Mouse (Mus musculus): ENCODE measurements around the gene Itgb2l.

The Itgb2l gene

GRCm38 (mm10) chr16:96429046-96429445, 14.4 kb downstream of the Itgb2l start:
- DNase-seq (ENCODE audit: low spot score in 2 of 2) = no peak

GRCm38 (mm10) chr16:96426671-96427070, 16.7 kb downstream of the Itgb2l start:
- DNase-seq (ENCODE audit: low spot score in 2 of 2) = no peak

DNA sequence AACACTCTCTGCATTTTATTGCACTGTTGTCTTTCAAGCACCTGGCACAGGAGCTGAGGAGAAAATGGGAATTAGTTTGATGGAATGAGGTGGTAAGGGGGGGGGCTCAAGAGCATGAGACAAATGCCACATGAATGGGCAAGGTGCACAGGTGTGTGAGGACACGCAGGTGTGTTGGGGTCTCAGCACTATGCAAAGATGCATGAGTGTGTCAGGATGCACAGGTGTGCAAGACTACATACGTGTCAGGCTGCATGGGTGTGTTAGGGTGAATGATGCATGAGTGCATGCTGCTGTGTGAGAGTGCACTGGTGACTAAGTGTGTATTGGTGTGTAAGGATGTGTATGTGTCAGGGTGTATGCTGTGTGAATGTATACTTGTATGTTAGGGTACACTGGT, 18.4 kb downstream of the Itgb2l start:
- DNase-seq (ENCODE audit: low spot score in 2 of 2) = no peak

DNA sequence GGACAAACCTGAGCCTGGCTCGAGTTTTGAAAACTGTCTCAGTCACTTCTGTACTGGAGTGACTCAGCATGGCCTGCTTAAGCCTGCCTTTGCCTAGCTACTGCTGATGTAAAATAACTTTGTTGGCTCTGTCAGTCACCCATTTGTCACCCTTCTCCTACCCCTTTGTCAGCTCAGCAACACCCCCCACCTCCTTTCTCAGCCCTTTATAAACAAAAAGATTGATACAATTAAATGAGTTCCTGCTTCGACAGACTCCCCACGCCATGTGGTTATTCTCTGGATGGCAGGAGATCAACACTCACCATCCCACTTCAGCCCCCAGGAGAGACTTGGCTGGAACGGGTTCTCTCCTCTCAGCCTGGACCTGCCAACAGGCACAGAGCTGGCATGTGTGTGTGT, 35.4 kb downstream of the Itgb2l start:
- no peak for DNase-seq (ENCODE audit: low spot score in 2 of 2)

GRCm38 (mm10) chr16:96406312-96406711, 37.1 kb downstream of the Itgb2l start:
- DNase-seq (ENCODE audit: low spot score in 2 of 2) = no peak

GRCm38 (mm10) chr16:96402294-96402693, 41.1 kb downstream of the Itgb2l start:
- no peak for DNase-seq (ENCODE audit: low spot score in 2 of 2)

DNA sequence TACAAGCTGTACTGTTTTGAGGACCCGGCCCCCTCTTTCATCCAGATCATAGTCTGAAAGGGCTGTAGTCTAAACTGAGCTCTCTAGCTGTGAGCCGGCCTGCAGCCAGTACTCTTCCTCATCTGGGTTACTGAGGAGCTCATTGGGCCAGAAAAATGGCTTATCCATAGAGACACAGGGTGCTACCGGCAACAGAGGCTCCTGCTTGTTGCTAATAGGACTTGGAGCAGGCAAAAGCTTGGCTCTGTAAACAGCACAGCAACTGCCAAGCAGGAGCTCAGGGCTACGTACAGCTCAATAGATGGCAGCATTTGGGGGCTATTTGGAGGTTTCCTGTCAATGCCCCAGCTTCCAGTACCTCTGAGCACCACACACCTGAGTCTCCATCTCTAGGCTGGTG, 43.4 kb downstream of the Itgb2l start:
- DNase-seq (ENCODE audit: low spot score in 2 of 2) = no peak

- no peak for DNase-seq (ENCODE audit: low spot score in 2 of 2)
Observed at GRCm38 (mm10) chr16:96398806-96399205, 44.6 kb downstream of the Itgb2l start.

DNA sequence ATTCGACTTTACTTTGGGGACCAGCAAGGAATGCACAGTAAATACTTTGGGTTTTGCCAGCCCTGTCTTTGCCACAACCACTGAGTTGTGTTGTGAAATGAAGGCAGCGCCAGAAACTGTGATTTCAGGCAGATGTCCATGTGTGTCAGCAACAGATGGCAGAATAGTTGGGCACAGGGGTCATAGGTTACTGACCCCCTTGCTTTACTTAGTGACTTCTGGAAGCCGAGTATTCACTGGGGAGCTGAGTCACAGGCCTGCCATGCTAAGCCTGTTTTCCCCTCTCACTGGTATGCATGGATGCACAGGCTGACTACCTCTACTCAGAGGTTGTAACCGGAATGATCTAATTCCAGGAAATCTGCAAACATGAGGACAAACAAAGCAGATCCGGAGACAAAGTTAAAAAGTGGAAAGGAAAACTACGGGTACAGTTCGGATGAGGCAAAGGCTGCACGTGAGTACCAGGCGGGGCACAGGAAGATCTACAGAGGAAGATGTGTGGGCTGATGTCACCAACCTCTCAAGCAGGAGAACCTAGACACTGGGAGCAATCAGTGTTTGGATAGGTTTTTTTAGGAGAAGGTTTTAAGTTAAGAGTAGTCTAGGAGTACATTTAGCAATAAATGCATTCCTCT, 47.3 kb downstream of the Itgb2l start:
- no peak for DNase-seq (ENCODE audit: low spot score in 2 of 2)

GRCm38 (mm10) chr16:96395516-96395915, 47.9 kb downstream of the Itgb2l start:
- no peak for DNase-seq (ENCODE audit: low spot score in 2 of 2)

DNA sequence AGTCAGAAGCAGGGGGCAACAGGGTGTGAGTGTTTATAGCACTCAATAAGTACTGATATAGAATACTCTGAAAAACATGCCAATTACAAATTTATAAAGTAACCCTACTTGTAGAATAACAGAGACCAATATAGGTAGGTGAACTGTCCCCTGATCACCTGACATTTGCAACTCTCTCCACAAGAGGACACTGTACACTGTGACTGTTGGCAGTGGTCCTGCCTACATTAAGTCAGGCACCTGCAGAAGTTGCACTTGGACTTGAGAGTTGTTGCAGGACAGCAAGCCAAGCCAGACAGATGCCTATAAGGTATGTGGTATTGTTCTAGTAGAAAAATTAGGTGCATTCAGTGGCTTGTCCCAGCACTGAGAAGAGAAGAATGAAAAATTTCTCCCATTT, 52.3 kb downstream of the Itgb2l start:
- no peak for DNase-seq (ENCODE audit: low spot score in 2 of 2)

DNA sequence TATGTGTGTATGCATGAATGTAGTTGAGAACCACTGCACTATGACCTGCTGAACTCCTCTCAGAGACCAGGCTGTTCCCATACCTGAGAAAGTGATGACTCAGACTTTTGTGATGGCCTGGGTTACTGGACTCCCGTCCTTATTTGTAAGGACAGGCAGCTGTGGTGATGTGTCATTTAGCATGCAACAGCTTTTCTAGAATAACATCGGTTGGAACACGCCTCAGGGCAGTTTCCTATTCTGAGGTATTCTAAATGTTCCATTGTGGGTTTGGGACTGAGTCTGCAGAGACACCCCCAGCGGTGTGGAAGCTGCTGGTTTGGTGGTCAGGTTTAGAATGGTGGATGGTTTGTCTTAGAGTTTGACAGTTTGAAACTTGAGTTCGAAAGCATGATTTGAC, 54.9 kb downstream of the Itgb2l start:
- DNase-seq (ENCODE audit: low spot score in 2 of 2) = no peak

- no peak for DNase-seq (ENCODE audit: low spot score in 2 of 2)
Observed at GRCm38 (mm10) chr16:96387685-96388371, 55.6 kb downstream of the Itgb2l start.

DNA sequence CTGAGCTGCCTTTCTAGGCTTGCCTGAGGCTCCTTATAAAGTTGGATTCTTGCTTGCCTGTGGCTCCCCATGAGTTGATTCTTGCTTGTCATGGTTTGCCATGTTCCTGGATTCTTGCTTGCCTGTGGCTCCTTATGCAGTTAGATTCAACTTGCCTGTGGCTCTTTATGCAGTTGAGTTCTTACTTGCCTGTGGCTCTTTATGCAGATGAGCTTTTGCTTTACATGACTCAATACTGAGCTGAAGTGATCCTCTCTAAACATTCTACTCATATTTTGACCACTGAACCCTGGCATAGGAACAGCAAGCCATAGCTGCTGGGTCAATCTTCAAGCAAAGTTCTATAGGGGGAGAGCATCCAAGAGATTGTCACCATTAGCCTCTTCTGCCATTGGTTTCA, 58.7 kb downstream of the Itgb2l start:
- no peak for DNase-seq (ENCODE audit: low spot score in 2 of 2)

GRCm38 (mm10) chr16:96382496-96383181, 60.8 kb downstream of the Itgb2l start:
- DNase-seq (ENCODE audit: low spot score in 2 of 2) = no peak

- no peak for DNase-seq (ENCODE audit: low spot score in 2 of 2)
Observed at GRCm38 (mm10) chr16:96381435-96381834, 62.0 kb downstream of the Itgb2l start.

GRCm38 (mm10) chr16:96378111-96378510, 65.3 kb downstream of the Itgb2l start:
- no peak for DNase-seq (ENCODE audit: low spot score in 2 of 2)

- no peak for DNase-seq (ENCODE audit: low spot score in 2 of 2)
Observed at GRCm38 (mm10) chr16:96376342-96376741, 67.1 kb downstream of the Itgb2l start.

DNA sequence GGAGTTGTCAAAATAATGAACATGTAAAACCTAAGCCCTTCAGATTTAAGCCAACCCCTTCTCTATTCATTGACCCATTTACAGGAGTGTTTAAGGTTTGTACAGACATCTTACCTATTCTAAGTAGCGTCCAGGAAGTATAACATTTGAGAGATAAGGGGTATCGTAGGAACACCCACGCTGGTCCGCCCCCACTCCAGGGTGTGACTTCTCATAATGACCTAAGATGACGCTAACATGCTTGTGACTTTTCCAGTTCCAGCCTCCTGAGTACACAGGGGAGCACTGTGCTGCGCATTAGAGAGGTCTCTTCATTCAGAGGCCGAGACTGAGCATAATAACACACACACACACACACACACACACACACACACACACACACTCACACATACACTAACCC, 67.9 kb downstream of the Itgb2l start:
- DNase-seq (ENCODE audit: low spot score in 2 of 2) = no peak

- no peak for DNase-seq (ENCODE audit: low spot score in 2 of 2)
Observed at GRCm38 (mm10) chr16:96372752-96373118, 70.7 kb downstream of the Itgb2l start.
